Mouse (Mus musculus) T-cell, adult 2 months (primary cell): ENCODE data around the gene Morn1.

Source experiments
- DNase-seq: peaks from one replicate; pipeline ENCODE4 v3.0.0; 2022; ENCODE audit warnings: low spot score

Morn1 gene

DNA sequence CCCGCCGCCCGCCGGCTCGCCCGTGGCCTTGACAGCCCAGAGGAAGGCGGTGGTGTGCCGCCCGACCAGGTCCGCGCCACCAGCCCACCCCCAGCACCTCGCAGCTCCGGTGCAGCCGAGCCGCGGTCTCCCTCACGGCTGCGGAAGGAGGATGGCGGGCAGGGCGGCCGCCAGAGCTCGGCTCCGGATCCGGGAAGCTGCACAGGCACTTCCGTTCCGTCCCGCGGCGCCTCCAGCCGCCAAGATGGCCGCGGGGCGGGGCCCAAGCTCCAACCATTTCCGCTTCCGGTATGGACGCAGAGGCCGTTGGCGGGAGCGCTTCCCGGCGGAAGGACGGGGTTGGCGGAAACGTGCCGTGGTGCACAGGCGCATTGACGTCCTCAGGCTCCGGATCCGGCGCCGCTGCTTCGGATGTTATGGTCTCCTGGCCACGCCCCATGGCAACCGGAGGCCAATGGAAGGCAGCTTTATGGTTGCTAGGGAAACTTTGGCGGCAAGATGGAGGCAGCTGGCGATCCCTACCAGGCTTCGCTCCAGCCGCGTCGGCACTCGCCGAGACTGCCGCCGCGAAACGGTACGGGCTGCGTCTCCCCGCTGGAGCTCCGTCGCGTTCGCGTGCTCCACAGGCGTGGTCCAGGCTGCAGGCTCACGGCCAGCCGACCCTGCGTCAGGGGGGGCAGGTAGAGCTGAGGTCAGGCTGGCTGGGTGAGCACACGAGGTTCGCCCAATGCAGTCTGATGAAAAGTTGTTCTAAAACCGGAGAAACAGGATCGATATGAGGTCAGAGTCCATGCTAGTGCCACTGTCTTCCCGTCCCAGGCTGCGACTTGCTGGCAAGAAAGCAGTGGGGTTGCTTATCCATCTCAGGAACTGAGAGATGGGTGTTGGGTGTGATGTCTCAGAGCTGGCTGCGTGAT lies at the start of gene Morn1, which contains the start of gene Rer1:
Gene Morn1 (plus strand): TSS at position 470 of the 917 bp plus-strand sequence.
Gene Rer1 (minus strand): TSS at position 275 of the 917 bp plus-strand sequence.
- peak; percentile 100 for DNase-seq

DNA sequence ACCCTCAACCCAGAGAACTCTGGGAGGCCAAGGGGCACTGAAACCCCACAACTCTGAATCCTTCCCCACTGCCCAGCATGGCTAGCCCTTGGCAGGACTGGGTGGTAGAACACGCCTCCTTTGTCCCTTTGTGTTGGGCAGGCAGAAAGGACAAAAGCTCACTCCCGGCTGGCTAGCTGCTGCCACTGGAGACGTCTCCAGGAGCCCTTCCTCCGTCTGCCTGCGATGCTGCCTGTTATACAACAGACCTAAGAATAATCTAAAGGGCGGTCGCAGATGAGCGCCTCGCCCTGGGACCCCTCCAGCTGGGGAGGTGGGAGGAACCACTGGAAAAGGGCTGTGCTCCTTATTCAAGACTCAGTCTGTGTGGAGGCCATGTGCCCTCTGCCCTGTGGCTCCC lies 46.2 kb upstream of the Morn1 start:
- no peak for DNase-seq

- DNase-seq, result no peak
These were observed 45.7 kb upstream of the Morn1 start for GRCm38 (mm10) chr4:155040696-155041095.

GRCm38 (mm10) chr4:155042606-155043288 lies 43.6 kb upstream of the Morn1 start:
- no peak for DNase-seq

DNA sequence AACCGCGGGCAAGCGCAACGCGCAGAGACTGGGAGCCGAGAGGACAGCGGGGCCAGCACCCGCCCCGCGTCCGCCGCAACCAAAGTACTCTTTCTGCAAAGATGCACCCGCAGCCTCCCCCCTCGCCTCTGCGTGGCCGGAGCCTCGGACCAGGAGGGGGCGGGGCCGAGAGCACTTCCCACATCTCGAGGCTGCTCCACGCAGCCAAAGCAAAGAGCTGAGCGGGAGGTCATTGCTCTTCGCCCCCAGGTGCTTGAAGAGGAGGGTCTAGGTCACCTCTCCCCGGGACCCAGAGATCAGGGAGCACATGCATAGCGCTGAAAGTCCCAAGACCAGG lies 43.1 kb upstream of the Morn1 start:
- no peak for DNase-seq

GRCm38 (mm10) chr4:155046636-155047035 lies 39.7 kb upstream of the Morn1 start:
- DNase-seq, result no peak

DNA sequence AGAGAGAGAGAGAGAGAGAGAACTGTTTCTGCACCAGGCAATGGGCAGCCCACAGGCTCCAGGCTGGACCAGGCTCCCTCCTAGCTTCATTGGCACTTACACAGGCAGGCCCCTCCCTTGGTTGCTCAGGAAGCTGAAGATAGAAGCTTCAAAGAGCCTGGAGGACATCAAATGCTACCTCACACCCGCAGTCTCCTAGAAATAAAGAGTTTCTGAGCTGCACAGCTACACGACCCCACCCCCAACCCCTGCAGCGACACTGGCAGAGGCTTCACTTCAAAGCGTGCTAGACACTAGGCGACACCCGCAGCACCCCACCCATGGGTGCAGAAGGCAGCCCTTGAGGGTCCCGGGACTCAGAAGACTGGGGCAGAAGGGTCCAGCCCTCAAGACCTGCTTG lies 36.3 kb upstream of the Morn1 start:
- DNase-seq, result peak; percentile 81

GRCm38 (mm10) chr4:155056724-155057123 lies 29.7 kb upstream of the Morn1 start, which contains the start of gene Plch2:
TSS of gene Plch2 (minus strand) at chr4:155056784.
- no peak for DNase-seq

- no peak for DNase-seq
These were observed 28.1 kb upstream of the Morn1 start for GRCm38 (mm10) chr4:155058325-155058724.

GRCm38 (mm10) chr4:155063895-155064294 lies 22.5 kb upstream of the Morn1 start:
- no peak for DNase-seq

DNA sequence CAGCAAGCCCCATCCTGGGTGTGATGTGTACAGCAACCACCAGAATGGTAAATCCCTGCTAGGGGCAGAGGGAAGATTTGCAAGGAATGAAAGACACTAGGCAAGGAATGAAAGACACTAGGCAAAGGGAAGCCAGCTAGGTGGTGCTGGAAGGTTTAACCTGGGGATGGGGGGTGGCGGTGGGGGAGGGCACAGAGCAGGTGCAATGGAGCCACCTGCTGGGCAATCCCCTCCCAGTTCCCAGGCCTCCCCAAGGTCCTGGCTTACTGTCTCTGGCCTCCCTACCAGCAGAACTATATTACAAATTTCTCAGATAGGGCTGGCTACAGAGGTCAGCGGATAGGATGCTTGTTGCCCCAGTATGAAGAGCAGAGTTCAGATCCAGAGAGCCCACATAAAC lies 21.9 kb upstream of the Morn1 start:
- DNase-seq, result no peak

DNA sequence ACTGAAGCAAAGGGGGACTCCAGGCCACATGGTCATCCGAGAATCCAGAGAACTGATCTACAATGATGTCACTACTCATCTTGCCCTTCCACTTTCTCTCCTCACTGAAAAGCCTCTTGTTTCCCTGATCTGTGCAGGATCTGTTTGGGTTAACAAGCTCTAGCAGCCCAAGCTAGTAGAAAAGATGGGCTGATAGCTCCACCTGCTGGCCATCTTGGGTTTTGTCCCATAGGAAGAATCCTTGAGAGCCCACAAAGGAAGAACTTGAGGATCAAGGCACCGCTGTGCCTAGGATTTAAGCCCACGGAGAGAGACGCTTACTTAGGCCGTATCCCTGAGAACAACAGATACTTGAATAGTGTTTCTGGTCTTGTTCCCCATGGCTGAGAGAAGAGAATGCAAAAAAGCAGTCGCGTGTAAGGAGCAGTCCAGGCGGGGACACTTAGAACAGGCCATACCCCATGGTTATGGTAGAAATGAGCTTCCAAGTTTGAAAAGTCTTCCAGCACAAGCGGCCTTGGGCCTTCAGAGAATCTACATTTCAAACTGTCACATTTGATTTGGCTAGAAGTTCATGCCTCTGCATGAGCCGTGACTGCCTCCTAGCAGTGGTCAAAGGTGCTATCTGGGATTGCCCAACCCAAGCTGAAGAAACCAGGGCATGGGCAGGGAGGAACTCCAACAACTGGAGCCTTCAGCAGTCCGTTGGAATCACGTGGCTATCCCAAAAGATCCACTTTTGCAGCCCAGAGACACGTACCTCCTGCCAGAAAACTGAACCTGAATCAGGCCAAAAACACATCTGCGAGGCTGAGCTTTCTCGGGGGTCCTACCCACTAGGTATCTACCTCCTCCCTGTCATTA lies 20.2 kb upstream of the Morn1 start:
- DNase-seq, result peak; percentile 76

DNA sequence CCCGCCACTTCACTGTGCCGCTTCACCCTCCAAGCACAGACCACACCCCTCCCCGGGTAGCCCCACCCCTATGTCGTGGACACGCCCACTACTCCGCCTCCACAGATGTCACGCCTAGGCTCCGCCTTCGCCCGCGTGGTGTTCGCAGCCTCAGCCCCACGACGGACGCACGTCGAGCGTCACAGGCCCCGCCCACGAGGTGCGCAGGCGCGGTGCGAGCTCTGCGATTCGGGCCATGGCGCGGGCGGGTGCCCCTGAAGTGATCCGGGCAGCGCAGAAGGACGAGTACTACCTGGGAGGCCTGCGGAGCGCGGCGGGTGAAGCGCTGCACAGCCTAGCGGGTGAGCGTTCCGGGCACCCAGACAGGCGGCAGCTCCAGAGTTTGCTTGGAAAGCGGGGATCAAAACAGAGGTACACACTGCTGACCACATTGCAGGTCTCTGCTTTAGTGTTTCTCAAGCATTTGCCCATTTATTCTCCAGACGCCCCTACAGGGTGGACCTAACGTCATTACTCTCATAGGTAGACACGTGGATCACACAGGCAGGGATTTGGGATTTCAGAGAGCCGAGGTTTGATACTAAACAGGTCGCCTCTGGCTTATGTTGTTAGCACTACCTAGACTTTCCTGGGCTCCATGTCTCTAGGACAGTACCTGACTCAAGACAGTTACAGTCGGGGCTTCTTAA lies 19.4 kb upstream of the Morn1 start, which contains the start of gene Pex10:
Gene Pex10 (plus strand): TSS at position 183 of the 689 bp plus-strand sequence.
- peak; percentile 97 for DNase-seq

GRCm38 (mm10) chr4:155068357-155068972 lies 17.9 kb upstream of the Morn1 start:
- DNase-seq, result no peak

GRCm38 (mm10) chr4:155069191-155069590 lies 17.2 kb upstream of the Morn1 start:
- DNase-seq, result no peak

GRCm38 (mm10) chr4:155070199-155070598 lies 16.2 kb upstream of the Morn1 start:
- no peak for DNase-seq

DNA sequence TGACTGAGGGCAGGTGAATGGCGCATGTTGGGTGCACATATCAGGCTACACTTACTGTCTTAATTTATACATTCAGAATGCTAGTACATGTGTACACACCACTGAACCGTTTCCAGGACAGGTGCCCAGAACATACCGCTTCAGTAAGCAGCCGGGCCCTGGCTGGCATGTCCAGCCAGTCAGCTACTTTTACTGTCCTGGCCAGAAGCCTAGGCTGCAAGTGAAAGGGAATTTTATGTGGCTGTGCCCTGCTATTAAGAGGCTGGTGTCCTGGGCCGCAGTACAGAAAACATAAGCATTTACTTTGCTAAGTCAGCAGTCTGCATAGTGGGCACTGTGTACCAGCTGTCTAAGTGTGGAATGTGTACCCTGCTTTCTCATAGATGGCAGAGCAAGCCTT lies 15.5 kb upstream of the Morn1 start:
- DNase-seq, result no peak

DNA sequence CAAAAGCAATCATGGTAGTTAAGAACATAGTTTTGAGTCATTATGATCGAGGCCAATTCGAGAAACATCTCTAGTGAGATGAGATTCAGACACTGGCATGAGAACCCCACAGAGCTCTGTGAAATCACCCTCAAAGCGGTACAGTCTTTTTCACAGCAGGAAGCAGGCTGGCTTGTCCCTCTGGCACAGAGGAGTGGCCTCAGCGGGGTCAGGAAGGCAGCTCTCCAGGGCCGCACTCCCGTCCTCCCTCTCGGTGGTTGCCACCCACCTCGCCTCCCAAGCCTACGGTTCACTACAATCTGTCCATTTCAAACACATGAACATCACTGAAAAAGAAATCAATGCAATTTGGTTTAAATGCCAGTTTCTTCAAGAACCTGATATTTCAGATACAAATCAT lies 12.0 kb upstream of the Morn1 start:
- no peak for DNase-seq

GRCm38 (mm10) chr4:155075137-155075536 lies 11.2 kb upstream of the Morn1 start:
- no peak for DNase-seq

GRCm38 (mm10) chr4:155075813-155076212 lies 10.6 kb upstream of the Morn1 start:
- no peak for DNase-seq

DNA sequence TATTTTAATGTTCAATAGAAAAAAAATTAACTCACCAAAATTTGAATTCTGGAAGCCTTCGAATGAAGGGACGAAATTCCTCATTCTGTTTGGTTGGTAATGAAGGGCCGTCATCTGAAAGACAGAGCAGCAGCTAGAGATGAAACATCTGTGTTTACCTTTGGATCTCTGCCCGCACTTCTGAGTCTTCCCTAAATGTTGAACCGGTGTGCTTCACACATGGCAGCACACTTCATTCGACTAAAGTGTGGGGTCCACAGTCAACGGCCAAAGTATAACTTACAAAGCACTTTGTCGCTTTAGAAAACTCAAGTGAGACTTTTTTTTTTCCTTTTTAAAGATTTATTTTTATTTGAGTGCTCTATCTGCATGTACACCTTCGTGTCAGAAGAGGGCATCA lies 9.7 kb upstream of the Morn1 start:
- no peak for DNase-seq
